Mouse (Mus musculus) C2C12 (cell line): ENCODE data around the gene Ptprn2. TPM values are rescaled to one million over a fixed set of nuclear protein-coding genes. Genes with fewer than 3 reads are reported as not detected.

Experiments
- H3K27me3 ChIP-seq: one replicate; pipeline ENCODE4 v1.6.1; 2011; ENCODE audit not compliant: control insufficient read depth, insufficient read depth, insufficient read length
- H3K36me3 ChIP-seq: one replicate; pipeline ENCODE4 v1.6.1; 2011; ENCODE audit not compliant: control insufficient read depth, insufficient read depth
- H3K4me3 ChIP-seq: one replicate; pipeline ENCODE4 v1.5.1; 2011; ENCODE audit warnings: mild to moderate bottlenecking, control low read depth; ENCODE audit not compliant: poor library complexity, insufficient read depth, severe bottlenecking
- H3K79me2 ChIP-seq: one replicate; pipeline ENCODE4 v1.6.1; 2011; ENCODE audit not compliant: control insufficient read depth, insufficient read depth
- H3K79me3 ChIP-seq: one replicate; pipeline ENCODE4 v1.6.1; 2011; ENCODE audit warnings: low read depth, control low read depth
- H3ac ChIP-seq: one replicate; pipeline ENCODE3; 2011; ENCODE audit warnings: low read depth; ENCODE audit not compliant: control insufficient read depth, insufficient read length
- CEBPB ChIP-seq: IDR thresholded peaks from one replicate; pipeline ENCODE4 v1.6.1; 2011; ENCODE audit warnings: low read depth, mild to moderate bottlenecking, control low read depth, moderate library complexity
- CTCF ChIP-seq: IDR thresholded peaks from one replicate; pipeline ENCODE4 v1.5.1; 2011; ENCODE audit not compliant: control insufficient read depth, insufficient read depth, insufficient read length
- FOSL1 ChIP-seq: IDR thresholded peaks from one replicate; pipeline ENCODE4 v1.8.0; 2011; ENCODE audit warnings: mild to moderate bottlenecking, low read length; ENCODE audit not compliant: poor library complexity, insufficient read depth, severe bottlenecking
- MAX ChIP-seq: IDR thresholded peaks from one replicate; pipeline ENCODE4 v1.6.1; 2011; ENCODE audit warnings: mild to moderate bottlenecking, control low read depth
- MYOD1 ChIP-seq: IDR thresholded peaks from one replicate; pipeline ENCODE4 v1.6.1; 2011; ENCODE audit warnings: low read depth; ENCODE audit not compliant: control insufficient read depth, insufficient read length
- MYOG ChIP-seq: IDR thresholded peaks from one replicate; pipeline ENCODE4 v1.6.1; 2011; ENCODE audit not compliant: control insufficient read depth, insufficient read length; ENCODE audit errors: extremely low read depth
- USF1 ChIP-seq: IDR thresholded peaks from one replicate; pipeline ENCODE4 v1.6.1; 2011; ENCODE audit warnings: low read depth, mild to moderate bottlenecking, control low read depth, moderate library complexity
- polyA plus RNA-seq: library from polyadenylated mRNA; unstranded; fragments of >200 nt; fragmentation: generic; extraction: Trizol; gene quantifications from one replicate; pipeline ENCODE4 v1.2.1, GENCODE M21; 2012; ENCODE audit warnings: missing spikeins

Ptprn2 gene
- polyA plus RNA-seq, 1 experiment, result 0.41 TPM

DNA sequence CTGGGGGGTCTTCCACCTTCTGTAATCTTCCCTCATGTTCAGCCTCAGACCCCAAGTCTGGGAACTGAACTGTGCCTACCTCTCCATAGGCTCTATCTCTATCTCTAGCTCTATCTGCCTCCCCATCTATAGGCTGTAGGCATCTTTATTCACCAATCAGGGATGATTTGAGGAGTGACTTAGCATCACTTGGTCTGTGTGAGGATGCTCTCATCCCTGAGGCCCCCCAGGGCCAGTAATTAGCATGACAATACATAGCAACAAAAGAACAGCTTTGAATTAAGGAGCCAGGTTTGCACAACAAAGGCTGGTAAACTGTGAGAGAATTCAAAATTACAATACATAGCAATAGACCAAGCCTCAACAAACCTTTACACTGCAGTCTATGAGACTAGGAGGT, 749.6 kb downstream of the Ptprn2 start:
- Histone ChIP-seq H3K27me3 (no peaks in the 10 kb centered on the region), H3ac (no peak overlapping the region), H3K79me3 (no peaks in the 10 kb centered on the region), H3K79me2 (no peaks in the 10 kb centered on the region), H3K4me3 (no peak overlapping the region), H3K36me3 (no peaks in the 10 kb centered on the region)
- TF ChIP-seq MYOG, result no peak
- TF ChIP-seq MYOD1, result no peak
- TF ChIP-seq CTCF, result no peak
- no peak for TF ChIP-seq CEBPB
- no peak for TF ChIP-seq FOSL1
- TF ChIP-seq USF1, result no peak
- no peak for TF ChIP-seq MAX

DNA sequence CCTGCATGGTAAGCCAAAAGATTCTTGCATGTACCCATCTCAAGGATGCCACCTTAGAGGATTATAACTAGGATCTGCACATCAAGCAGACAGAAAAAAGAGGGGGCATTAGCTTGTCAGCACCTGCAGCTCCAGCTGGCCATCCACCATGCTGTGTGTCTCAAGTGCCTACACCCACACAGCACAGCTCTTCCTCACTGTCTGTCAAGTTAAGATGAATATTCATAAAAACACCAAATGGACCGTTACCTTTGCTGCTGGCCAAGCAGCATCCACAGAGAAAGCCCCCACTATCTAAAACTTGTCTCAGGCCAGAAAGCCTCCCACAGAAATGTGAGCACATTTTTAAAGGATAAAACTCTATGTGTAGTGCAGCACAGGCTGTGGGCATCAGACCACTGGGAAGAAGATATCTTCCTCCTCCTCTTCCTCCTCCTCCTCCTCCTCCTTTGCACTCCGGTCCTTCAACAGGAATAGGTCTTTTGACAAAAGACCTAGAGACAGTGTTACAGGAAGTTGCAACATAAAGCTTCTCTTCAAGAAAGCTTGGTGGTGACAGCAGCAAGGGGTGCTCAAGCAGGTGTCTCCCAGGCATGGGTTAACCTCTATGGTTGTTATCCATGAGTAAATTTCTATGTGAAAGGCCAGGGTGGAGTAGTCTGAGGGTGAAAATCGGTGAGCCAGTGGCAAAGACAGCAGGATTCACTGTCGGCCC, 750.7 kb downstream of the Ptprn2 start:
- Histone ChIP-seq H3K79me2 (no peaks in the 10 kb centered on the region), H3K4me3 (no peak overlapping the region), H3K36me3 (no peaks in the 10 kb centered on the region), H3K79me3 (no peaks in the 10 kb centered on the region), H3K27me3 (no peaks in the 10 kb centered on the region), H3ac (no peak overlapping the region)
- TF ChIP-seq MYOG (no peak), USF1 (no peak), CTCF (no peak), FOSL1 (no peak), CEBPB (no peak), MYOD1 (no peak), MAX (no peak)

DNA sequence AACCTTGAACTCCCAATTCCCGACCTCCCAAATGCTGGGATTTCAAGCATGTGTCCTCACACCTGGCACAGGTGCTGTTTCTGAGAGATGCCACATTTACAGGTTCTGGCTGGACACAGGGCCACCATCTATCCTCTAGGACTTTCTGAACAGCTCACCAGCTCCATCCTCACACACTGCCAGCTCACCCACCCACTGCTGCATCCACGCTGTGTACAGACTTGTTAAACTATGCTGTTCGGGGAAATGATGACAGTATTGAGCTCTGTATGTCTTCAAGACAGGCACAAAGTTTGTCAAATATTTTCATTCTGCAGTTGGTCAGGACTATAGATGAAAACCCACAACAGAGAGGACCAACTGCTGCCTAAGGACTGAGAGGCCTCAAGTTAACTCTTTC, 751.5 kb downstream of the Ptprn2 start:
- H3K4me3 ChIP-seq, result no peak overlapping the region
- H3K27me3 ChIP-seq, result no peaks in the 10 kb centered on the region
- TF ChIP-seq MYOD1 (no peak), CTCF (no peak), FOSL1 (no peak), CEBPB (no peak), MAX (no peak), USF1 (no peak), MYOG (no peak)
- no peaks in the 10 kb centered on the region for H3K79me2 ChIP-seq
- H3K79me3 ChIP-seq, result no peaks in the 10 kb centered on the region
- no peaks in the 10 kb centered on the region for H3K36me3 ChIP-seq
- H3ac ChIP-seq, result no peak overlapping the region

DNA sequence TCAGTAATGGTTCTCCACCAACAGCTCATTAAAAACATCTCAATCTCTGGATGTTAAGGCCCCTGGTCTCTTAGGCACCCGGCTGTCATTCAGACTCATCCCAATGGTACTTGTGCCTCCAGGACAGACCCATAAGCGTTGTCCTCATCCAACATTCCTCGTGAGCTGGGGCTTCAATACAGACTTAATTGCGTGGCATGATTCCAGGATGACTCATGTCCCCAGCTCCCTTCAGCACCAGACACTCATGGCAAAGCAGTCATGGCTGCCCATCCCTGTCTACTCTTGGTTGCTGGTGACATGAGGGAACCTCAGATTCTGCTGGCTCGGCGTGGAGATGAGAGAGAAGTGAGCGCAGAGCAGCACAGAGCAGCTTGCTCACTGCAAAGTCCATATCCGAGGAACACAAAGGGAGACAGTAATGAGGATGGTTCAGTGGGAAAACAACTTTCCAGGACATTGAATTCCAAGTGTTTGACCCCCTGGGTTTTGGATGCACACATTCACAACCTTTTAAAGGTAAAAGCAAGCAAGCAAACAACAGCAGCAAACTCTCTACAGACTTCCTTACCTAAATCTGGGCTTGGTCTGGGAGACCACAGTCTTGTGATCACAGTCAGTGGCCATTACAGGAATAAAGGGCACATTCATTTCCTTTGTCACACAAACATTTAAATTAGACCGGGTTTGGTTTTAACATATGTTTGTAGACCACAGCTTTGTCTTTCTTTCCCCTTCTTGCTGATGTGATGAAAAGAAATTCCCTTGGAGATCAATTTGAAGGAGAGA, 754.6 kb downstream of the Ptprn2 start:
- Histone ChIP-seq H3K27me3 (no peaks in the 10 kb centered on the region), H3K36me3 (no peaks in the 10 kb centered on the region), H3K79me3 (no peaks in the 10 kb centered on the region), H3K79me2 (no peaks in the 10 kb centered on the region), H3ac (no peak overlapping the region), H3K4me3 (no peak overlapping the region)
- TF ChIP-seq CTCF (no peak), CEBPB (no peak)

DNA sequence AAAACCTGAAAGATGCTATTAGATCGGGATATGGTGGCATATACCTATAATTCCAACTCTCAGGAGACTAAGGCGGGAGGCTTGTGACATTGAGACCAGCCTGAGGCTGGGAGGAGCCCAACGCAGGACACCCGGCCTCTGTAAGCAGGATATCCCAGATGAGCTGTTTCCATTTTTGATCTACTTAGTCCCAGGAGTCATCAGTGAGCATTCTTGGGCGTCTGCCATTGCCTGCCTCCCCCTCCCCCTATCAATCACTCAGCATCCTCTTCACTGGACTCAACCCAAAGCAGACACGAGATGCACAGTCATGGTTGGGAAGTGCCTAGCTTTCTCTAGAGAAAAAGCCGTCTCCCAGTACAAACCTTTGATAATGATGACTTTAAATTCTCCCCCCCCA, 756.7 kb downstream of the Ptprn2 start:
- no peaks in the 10 kb centered on the region for H3K27me3 ChIP-seq
- H3K4me3 ChIP-seq, result no peak overlapping the region
- no peaks in the 10 kb centered on the region for H3K79me2 ChIP-seq
- TF ChIP-seq FOSL1 (no peak), MAX (peak; percentile 26)
- no peaks in the 10 kb centered on the region for H3K79me3 ChIP-seq
- H3K36me3 ChIP-seq, result no peaks in the 10 kb centered on the region
- H3ac ChIP-seq, result no peak overlapping the region

DNA sequence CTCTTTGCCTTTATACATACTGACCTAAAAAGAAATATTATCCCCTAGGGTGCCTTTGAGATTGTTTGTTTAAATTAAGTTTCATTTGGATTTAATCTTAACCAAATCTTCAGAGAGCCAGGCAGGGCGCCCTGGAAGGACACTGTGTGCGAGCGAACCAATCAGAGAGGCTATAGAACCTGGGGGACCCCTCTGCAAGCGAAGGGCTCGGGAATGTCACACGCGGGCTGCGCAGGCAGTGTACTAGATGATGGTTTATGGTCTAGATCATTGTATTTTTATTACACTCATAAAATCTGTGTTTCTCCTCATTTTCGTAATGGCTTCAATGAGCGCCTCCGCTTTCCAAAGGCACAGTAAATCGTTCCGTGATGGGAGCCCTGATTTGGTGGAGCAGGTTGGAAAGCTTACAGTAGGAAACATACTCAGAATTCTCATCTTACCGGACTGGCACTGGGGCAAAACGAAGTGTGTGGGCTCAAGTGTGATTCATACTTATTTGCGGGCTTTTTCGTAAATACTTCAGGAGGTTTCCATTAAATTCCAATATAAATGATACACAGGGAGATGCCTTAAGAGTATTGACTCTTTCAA, 760.5 kb downstream of the Ptprn2 start:
- Histone ChIP-seq H3K27me3 (no peaks in the 10 kb centered on the region), H3K36me3 (no peaks in the 10 kb centered on the region), H3K79me2 (no peaks in the 10 kb centered on the region), H3K4me3 (no peak overlapping the region), H3ac (no peak overlapping the region), H3K79me3 (no peaks in the 10 kb centered on the region)
- no peak for TF ChIP-seq CEBPB
- no peak for TF ChIP-seq FOSL1
- no peak for TF ChIP-seq MYOG
- TF ChIP-seq USF1, result no peak
- no peak for TF ChIP-seq MAX
- no peak for TF ChIP-seq CTCF
- no peak for TF ChIP-seq MYOD1
